Mouse (Mus musculus) midbrain, embryonic 16.5 days (tissue): Measurements from ENCODE around the gene Lztr1. TPM values are rescaled to one million over a fixed set of nuclear protein-coding genes. Genes with fewer than 3 reads are reported as not detected.

Source experiments
- ATAC-seq: fragments of 200-750 bp; cut with Nextera tagmentation; 2 replicates; pipeline ENCODE4 v1.8.0; 2017; ENCODE audit warnings: moderate TSS enrichment
- H3K27ac ChIP-seq: fragments of 300-500 bp; sonication (generic); 2 replicates; pipeline ENCODE4 v1.5.1; 2014; ENCODE audit warnings: mild to moderate bottlenecking, low read length, mixed read lengths
- H3K27me3 ChIP-seq: fragments of 300-500 bp; sonication (generic); 2 replicates; pipeline ENCODE4 v1.6.1; 2014; ENCODE audit warnings: low read depth, low read length, mixed read lengths; ENCODE audit not compliant: control insufficient read depth, insufficient read depth
- H3K36me3 ChIP-seq: fragments of 300-500 bp; sonication (generic); 2 replicates; pipeline ENCODE4 v1.6.1; 2014; ENCODE audit warnings: mild to moderate bottlenecking, low read length, moderate library complexity, mixed read lengths; ENCODE audit not compliant: control insufficient read depth, insufficient read depth
- H3K4me1 ChIP-seq: fragments of 300-500 bp; sonication (generic); 2 replicates; pipeline ENCODE4 v1.6.1; 2014; ENCODE audit warnings: mild to moderate bottlenecking, low read length, mixed read lengths; ENCODE audit not compliant: control insufficient read depth, insufficient read depth
- H3K4me2 ChIP-seq: fragments of 300-500 bp; sonication (generic); 2 replicates; pipeline ENCODE4 v1.6.1; 2014; ENCODE audit warnings: mild to moderate bottlenecking, low read length, mixed read lengths
- H3K4me3 ChIP-seq: fragments of 300-500 bp; sonication (generic); 2 replicates; pipeline ENCODE4 v1.5.1; 2014; ENCODE audit warnings: low read depth, mild to moderate bottlenecking, low read length, moderate library complexity, mixed read lengths
- H3K9ac ChIP-seq: fragments of 300-500 bp; sonication (generic); 2 replicates; pipeline ENCODE4 v1.6.1; 2014; ENCODE audit warnings: low read depth, low read length, mixed read lengths
- H3K9me3 ChIP-seq: fragments of 300-500 bp; sonication (generic); replicated peaks from 2 replicates; pipeline ENCODE4 v1.6.1; 2014; ENCODE audit warnings: mild to moderate bottlenecking, low read length, mixed read lengths; ENCODE audit not compliant: control insufficient read depth, poor library complexity, severe bottlenecking
- WGBS: fragments of 180-500 bp; shearing (Covaris S2); extraction: QIAGEN DNeasy Blood & Tissue Kit; methylation state at CpG from one replicate; pipeline ENCODE4 v1.1.7; 2014; 5-methylcytosine and 5-hydroxymethylcytosine counted together
- polyA plus RNA-seq: library from polyadenylated mRNA; unstranded; fragments of >200 nt; fragmentation: Nextera tagmentation; extraction: Ambion mirVana; gene quantifications from 2 replicates; pipeline ENCODE4 v1.2.1, GENCODE M21; 2015

Lztr1 gene
- 145 and 151 TPM in 2 replicates for polyA plus RNA-seq

DNA sequence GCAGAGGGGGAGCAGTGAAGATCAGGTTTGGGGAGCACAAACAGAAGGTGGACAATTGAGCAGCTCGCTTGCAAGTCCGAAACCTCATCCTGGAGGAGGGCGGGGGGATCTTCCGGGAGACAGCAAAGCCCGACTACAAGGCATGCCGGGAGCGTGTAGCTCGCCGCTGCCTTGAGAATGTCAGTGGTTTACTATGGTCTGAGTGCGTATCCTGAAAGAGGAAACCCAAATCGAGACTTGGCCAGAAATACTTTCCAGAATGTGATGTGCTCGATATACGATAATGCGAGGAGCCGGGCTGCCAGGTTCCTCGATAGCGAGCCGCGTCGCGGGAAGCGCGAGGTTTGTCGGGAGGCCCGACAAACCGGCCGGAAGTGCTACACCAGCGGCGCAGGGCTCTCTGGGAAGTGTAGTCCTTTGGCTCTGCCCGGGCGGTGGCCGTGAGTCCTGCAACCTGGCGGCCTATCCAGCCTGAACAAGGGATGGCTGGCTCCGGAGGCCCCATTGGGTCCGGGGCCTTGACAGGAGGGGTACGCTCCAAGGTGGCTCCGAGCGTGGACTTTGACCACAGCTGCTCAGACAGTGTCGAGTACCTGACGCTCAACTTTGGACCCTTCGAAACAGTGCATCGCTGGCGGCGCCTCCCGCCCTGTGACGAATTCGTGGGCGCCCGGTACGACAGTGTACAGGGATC, at the start of gene Lztr1:
Gene Lztr1 (plus strand): TSS at position 143 of the 694 bp plus-strand sequence.
- H3K4me1 ChIP-seq, result peaks cover 15% of the 10 kb centered on the region
- no peaks in the 10 kb centered on the region for H3K27me3 ChIP-seq
- H3K9me3 ChIP-seq, result no peaks in the 10 kb centered on the region
- peaks cover 8% of the 10 kb centered on the region for H3K36me3 ChIP-seq
- peak; percentile 98 for ATAC-seq
- H3K4me3 ChIP-seq, result peak within 1 kb of the TSS; percentile 83
- under 1% methylated on average over 50 of the region's 50 CpGs for WGBS
- peak within 1 kb of the TSS; percentile 86 for H3K9ac ChIP-seq
- H3K27ac ChIP-seq, result peak within 1 kb of the TSS; percentile 96
- H3K4me2 ChIP-seq, result peak within 1 kb of the TSS; percentile 94

DNA sequence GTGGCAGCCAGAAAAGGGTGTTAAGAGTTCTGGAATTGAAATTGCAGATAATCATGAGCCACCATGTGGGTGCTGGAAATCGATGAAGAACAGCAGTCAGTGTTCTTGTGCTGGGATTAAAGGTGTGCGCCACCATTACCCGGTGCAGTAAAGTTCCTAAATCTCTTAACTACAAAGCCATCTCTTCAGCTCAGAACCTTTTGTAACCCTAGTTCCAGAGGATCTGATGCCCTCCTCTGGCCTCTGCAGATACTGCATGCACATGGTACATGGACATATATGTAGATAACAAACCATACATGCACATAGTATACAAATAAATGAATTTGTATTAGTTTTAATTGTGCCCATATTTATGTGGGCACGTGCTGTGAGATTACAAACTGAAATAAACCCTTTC, 48.2 kb upstream of the Lztr1 start:
- no peaks in the 10 kb centered on the region for H3K9me3 ChIP-seq
- H3K4me2 ChIP-seq, result no peak overlapping the region
- H3K27me3 ChIP-seq, result no peaks in the 10 kb centered on the region
- ATAC-seq, result no peak
- peaks cover 14% of the 10 kb centered on the region for H3K4me1 ChIP-seq
- H3K36me3 ChIP-seq, result peaks cover 6% of the 10 kb centered on the region; the same call in 1 of the 2 replicates
- 91% methylated on average over 4 of the region's 4 CpGs for WGBS
- no peak overlapping the region for H3K27ac ChIP-seq
- no peak overlapping the region for H3K4me3 ChIP-seq
- no peak overlapping the region for H3K9ac ChIP-seq

DNA sequence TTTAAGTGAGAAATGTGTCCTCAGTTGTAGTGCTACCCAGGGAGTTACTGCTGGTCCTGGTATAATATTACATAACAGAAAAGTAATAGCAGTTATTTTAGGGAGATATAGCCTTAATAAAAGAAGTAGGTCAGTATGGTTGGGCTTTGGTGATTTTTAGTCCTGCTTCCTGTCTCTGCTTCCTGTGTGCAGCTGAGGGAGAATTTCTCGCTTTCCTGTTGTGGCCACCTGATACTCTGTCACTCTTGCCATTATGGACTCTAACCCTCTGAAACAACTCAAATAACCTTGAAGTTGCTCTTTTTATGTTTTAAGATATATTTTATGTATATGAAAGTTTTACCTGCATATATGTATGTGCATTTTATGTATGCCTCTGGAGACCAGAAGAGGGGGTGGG, 46.9 kb upstream of the Lztr1 start:
- no peak for ATAC-seq
- Histone ChIP-seq H3K36me3 (peaks cover under 1% of the 10 kb centered on the region; the same call in 1 of the 2 replicates), H3K4me2 (no peak overlapping the region), H3K4me3 (no peak overlapping the region), H3K9me3 (no peaks in the 10 kb centered on the region), H3K4me1 (peaks cover 2% of the 10 kb centered on the region; the same call in 1 of the 2 replicates), H3K27me3 (no peaks in the 10 kb centered on the region), H3K27ac (no peak overlapping the region), H3K9ac (no peak overlapping the region)
- WGBS, result 90% methylated on average over 1 of the region's 1 CpGs

DNA sequence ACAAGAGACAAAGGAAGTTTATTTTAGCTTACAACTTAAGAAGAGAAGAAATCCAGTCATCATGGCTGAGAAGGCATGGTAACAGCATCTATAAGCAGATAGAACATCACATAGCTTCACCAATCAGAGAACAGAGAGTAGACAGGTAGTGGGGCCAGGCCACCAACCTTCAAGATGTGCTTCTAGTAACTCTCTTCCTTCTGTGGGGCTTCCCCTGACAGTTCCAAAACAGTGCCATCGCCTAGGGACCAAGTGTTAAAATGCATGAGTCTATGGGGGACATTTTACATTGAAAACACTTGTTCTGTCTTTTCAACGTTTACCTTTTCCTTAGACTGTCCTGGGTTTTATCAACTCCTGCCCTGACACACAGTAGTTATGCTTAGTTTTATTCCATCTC, 45.3 kb upstream of the Lztr1 start:
- no peak overlapping the region for H3K9ac ChIP-seq
- 89% methylated on average over 2 of the region's 2 CpGs for WGBS
- H3K4me3 ChIP-seq, result no peak overlapping the region
- 0 out of 2 replicates have a peak, but pooled peaks cover 2% of the 10 kb centered on the region for H3K4me1 ChIP-seq
- no peaks in the 10 kb centered on the region for H3K27me3 ChIP-seq
- H3K36me3 ChIP-seq, result no peaks in the 10 kb centered on the region; the same call in 1 of the 2 replicates
- no peak overlapping the region for H3K4me2 ChIP-seq
- no peak overlapping the region for H3K27ac ChIP-seq
- no peaks in the 10 kb centered on the region for H3K9me3 ChIP-seq
- no peak for ATAC-seq

DNA sequence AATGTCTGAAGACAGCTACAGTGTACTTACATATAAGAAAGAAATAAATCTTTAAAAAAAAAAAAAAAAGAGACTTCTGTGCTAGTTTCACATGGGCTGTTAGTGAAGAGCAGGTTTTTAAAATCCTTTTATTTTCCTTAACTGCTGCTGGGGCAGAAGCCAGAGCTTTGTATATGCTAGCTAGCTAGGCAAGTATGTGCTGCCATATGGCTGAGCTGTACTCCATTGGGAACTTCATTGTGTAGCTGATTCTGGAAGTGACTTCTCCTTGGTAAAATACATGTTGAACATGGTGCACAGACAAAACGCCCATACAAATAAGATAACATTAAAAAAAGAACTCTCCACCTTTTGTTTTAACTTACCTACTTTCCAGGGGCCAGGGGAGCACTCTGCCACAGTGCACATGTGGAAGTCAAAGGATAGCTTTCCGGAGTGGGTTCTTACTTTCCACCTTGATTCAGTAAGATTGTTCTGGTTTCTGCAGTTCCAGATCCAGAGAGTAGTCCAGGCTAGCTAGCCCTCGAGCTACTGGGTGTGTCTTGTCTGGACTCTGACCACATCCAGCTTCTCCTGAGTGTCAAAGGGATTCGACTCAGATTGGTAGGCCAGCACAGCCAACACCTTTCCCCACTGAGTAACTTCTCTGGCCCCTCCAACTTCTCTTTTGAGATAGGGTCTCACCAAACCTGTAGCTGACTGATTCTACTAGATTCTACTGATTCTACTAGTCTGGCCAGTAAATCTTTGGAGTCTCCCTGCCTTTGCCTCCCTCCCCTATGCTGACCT, 41.4 kb upstream of the Lztr1 start:
- H3K9me3 ChIP-seq, result no peaks in the 10 kb centered on the region
- H3K27me3 ChIP-seq, result no peaks in the 10 kb centered on the region
- H3K4me3 ChIP-seq, result no peak overlapping the region
- H3K4me2 ChIP-seq, result no peak overlapping the region
- H3K4me1 ChIP-seq, result no peaks in the 10 kb centered on the region
- H3K9ac ChIP-seq, result no peak overlapping the region
- ATAC-seq, result no peak
- 91% methylated on average over 4 of the region's 4 CpGs for WGBS
- H3K27ac ChIP-seq, result no peak overlapping the region
- H3K36me3 ChIP-seq, result peaks cover 4% of the 10 kb centered on the region

DNA sequence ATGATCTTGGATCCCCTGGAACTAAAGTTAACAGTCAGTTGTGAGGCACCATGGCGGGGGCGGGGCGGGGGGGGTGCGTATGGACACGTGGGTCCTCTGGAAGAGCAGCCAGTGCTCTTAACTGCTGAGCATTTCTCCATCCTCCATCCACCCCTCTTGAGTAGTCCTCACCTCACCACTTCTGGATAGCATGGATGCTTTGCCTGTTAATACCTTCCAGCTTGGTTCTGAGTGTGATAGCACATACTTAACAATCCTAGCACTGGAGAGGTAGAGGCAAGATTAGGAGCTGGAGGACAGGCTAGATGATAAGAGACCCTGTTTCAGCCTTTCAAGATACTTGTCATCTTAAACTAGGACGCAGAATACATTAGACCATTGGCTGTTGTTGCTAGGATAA, 36.0 kb upstream of the Lztr1 start:
- H3K27me3 ChIP-seq, result no peaks in the 10 kb centered on the region
- H3K27ac ChIP-seq, result no peak overlapping the region
- H3K4me3 ChIP-seq, result no peak overlapping the region
- WGBS, result 91% methylated on average over 6 of the region's 6 CpGs
- no peak for ATAC-seq
- peaks cover 10% of the 10 kb centered on the region for H3K36me3 ChIP-seq
- H3K4me1 ChIP-seq, result 0 out of 2 replicates have a peak, but pooled peaks cover 4% of the 10 kb centered on the region
- no peak overlapping the region for H3K9ac ChIP-seq
- H3K4me2 ChIP-seq, result no peak overlapping the region
- no peaks in the 10 kb centered on the region for H3K9me3 ChIP-seq

DNA sequence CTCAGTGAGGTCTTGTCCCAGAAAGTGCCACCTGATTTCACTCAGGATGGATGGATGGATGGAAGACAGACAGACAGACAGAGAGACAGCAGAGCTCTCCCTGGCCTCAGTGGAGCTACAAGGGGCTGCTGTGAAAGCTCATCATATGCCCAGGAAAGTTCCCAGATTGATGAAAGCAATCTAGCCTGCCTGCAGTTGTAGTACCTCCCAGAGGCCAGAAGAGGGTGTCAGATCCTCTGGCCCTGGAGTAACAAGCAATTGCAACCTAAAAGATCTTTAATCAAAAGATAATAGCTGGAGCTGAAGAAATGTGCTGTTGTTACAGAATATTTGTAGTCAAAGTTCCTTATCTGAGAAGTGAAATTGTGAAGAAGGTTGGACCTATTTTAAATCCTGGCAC, 34.4 kb upstream of the Lztr1 start:
- Histone ChIP-seq H3K9ac (no peak overlapping the region), H3K27ac (no peak overlapping the region), H3K36me3 (peaks cover 8% of the 10 kb centered on the region), H3K27me3 (no peaks in the 10 kb centered on the region), H3K4me1 (peaks cover 13% of the 10 kb centered on the region), H3K4me2 (no peak overlapping the region), H3K4me3 (no peak overlapping the region), H3K9me3 (no peaks in the 10 kb centered on the region)
- no peak for ATAC-seq

DNA sequence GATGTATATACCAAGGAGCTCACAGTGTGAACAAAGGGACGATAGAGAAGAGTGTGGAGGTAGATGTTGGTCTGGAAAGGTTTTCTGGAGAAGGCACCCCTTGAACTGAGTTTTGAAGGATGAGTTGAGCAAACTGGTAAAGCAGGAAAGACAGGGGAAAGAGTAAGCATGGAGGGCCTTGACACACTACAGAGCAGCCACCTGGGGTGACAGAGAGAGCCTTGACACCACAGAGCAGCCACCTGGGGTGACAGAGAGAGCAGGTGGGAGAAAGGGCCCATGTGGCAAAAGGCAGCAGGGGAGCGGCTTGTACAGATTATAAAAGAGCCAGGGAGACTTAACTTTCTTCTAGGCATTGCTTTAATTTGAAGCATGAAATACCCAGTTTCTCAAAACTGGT, 33.7 kb upstream of the Lztr1 start:
- Histone ChIP-seq H3K4me1 (peaks cover 13% of the 10 kb centered on the region), H3K36me3 (0 out of 2 replicates have a peak, but pooled peaks cover 6% of the 10 kb centered on the region), H3K9ac (no peak overlapping the region), H3K9me3 (no peaks in the 10 kb centered on the region), H3K4me2 (no peak overlapping the region), H3K27ac (no peak overlapping the region), H3K27me3 (no peaks in the 10 kb centered on the region), H3K4me3 (no peak overlapping the region)
- WGBS, result 93% methylated on average over 2 of the region's 2 CpGs
- ATAC-seq, result no peak

DNA sequence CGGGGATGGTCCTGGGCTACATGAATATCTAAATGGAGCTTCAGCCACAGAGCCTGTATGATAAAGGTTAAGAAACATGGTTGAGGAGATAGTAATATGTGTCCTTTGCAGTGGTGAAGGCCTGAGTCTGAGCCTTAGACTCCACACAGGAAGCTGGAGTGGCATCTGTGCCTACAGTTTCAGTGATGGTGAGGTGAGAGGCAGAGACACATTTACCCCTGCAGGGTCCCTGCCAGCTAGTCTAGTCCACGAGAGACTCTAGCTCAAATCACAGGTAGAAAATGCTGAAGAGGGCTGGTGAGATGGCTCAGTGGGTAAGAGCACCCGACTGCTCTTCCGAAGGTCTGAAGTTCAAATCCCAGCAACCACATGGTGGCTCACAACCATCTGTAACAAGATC, 33.2 kb upstream of the Lztr1 start:
- Histone ChIP-seq H3K9ac (no peak overlapping the region), H3K4me3 (no peak overlapping the region), H3K4me2 (no peak overlapping the region), H3K27me3 (no peaks in the 10 kb centered on the region), H3K36me3 (0 out of 2 replicates have a peak, but pooled peaks cover 6% of the 10 kb centered on the region), H3K4me1 (peaks cover 13% of the 10 kb centered on the region), H3K9me3 (no peaks in the 10 kb centered on the region), H3K27ac (no peak overlapping the region)
- WGBS, result 88% methylated on average over 4 of the region's 4 CpGs
- ATAC-seq, result no peak
